Mouse (Mus musculus): ENCODE measurements at regions not wholly inside any gene's neighbourhood (a gene's known extent, or its start where the extent isn't known, plus 50 kb on each side); places are given as distances from the start of the nearest gene placed in this dataset.

DNA sequence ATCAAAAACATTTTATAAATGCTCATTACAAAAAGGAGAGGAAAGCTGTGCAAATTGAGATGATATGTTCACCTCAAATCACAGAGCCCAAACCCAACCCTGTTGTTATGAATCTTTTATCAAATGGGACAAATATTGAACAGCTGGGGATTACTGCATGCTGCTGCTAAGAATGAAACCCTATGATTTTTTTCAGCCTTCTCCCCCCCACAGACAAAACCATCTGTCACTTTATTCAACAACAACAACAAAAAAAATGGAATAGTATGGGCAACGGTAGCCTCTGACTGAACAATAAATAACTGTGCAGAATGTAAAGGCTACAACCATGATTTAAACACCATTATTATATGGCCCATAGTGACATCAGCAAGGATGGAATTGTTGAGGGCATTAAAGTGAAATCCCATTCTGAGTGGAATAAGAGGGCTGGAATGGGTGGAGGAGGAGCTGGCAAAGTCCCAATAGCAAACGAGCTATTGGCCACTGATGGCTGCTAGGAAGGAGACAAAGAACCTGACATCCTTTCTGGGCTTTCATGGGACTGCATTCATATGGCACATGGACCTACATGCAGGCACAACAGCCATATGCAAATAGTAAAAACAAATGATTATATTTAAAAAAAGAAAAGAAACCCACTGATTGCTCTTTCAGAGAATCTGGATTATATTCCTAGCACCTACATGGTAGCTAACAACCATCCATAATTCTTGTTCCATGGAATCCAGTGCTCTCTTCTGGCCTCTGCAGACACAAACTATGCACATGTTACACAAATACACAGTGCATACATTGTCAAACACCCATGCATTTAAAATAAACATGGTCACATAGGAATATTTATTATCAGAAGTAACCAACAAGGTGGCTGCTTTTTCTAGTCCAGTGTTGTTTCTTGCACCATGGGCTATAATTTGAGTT is 495.7 kb downstream of the Cntnap4 start:
- TF ChIP-seq CTCF (IDR thresholded peaks at IDR 0.05; ENCODE audit: insufficient read depth, low read depth, low read length) (no peak), POLR2A (IDR thresholded peaks at IDR 0.05; ENCODE audit: insufficient read depth, low read depth, low read length) (no peak)
